Mouse (Mus musculus): ENCODE measurements around the gene Prkaa1.

DNA sequence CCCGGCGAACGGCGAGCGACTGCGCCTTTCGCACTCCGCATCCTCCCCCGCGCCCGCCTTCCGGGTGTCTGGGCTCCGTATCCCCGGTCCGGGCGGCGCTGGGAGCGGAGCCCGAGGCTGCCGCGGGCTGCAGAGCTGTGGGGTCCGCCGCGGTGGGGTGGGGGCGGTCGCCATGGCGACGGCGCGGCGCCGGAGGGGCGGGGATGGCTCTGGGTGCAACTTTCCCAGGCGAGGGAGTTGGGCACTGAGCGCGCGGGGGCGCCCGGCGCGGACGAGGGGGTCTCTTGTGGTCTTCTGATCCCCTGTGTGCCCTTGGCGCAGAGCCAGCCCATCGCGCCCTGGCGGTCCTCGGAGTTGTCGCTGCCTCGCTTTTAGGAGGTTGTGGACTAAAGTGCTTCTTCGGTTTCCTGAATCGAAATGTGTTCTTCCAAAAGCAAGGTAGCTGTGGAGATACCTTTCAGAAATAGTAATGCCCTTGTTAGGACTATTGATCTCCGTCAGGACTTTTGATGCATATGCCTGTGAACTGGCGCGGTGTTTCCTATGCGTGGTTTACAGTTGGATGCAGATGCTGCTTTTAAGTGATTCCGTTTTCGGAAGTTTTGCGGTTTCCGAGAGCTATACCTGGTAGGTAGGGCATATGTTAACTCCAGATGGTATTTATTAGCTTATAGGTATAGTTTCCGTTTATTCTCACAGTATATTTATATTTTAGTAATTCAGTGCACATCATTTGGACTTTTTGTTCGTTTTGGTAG lies 539 bp downstream of the Prkaa1 start:
- TF ChIP-seq POLR2A (IDR thresholded peaks at IDR 0.05; ENCODE audit: low read depth, low read length) (no peak), CTCF (IDR thresholded peaks at IDR 0.05; ENCODE audit: extremely low read depth, insufficient read depth, insufficient read length, insufficient replicate concordance) (no peak)
